Mouse (Mus musculus) thymus, adult 2 months (tissue): ENCODE measurements around the gene Mark3.

ENCODE experiments used
- CTCF ChIP-seq: fragments of 200-500 bp; IDR thresholded peaks from 2 replicates; pipeline ENCODE4 v1.5.1; 2012; ENCODE audit warnings: mild to moderate bottlenecking, control low read depth, low read length, moderate library complexity, borderline replicate concordance; ENCODE audit not compliant: control insufficient read depth, poor library complexity, insufficient read depth; ENCODE audit errors: extremely low read depth
- POLR2A ChIP-seq: fragments of 200-500 bp; IDR thresholded peaks from 2 replicates; pipeline ENCODE4 v1.6.1; 2012; ENCODE audit warnings: mild to moderate bottlenecking, low read length, control low read depth, moderate library complexity; ENCODE audit not compliant: control insufficient read depth, poor library complexity, insufficient read depth; ENCODE audit errors: extremely low read depth

GRCm38 (mm10) chr12:111562276-111562814, 12.0 kb upstream of the Mark3 start:
- TF ChIP-seq CTCF (no peak), POLR2A (no peak)
